Mouse (Mus musculus) G1E (cell line): ENCODE measurements at regions not wholly inside any gene's neighbourhood (a gene's known extent, or its start where the extent isn't known, plus 50 kb on each side); places are given as distances from the start of the nearest gene placed in this dataset.

ENCODE experiments used
- CTCF ChIP-seq: IDR thresholded peaks from 2 replicates; pipeline ENCODE4 v1.5.1; 2012; ENCODE audit warnings: low read depth, low read length, inconsistent platforms, mixed read lengths
- GATA1 ChIP-seq: IDR thresholded peaks from 2 replicates; pipeline ENCODE4 v1.6.1; 2012; ENCODE audit warnings: borderline replicate concordance, low read length, inconsistent platforms, mixed read lengths
- GATA2 ChIP-seq: IDR thresholded peaks from 2 replicates; pipeline ENCODE4 v1.6.1; 2012; ENCODE audit warnings: low read depth, low read length, inconsistent platforms, borderline replicate concordance
- TAL1 ChIP-seq: conservative IDR thresholded peaks from 2 replicates; pipeline ENCODE4 v1.6.1; 2012; ENCODE audit warnings: low read depth, low read length, inconsistent platforms, mixed read lengths

DNA sequence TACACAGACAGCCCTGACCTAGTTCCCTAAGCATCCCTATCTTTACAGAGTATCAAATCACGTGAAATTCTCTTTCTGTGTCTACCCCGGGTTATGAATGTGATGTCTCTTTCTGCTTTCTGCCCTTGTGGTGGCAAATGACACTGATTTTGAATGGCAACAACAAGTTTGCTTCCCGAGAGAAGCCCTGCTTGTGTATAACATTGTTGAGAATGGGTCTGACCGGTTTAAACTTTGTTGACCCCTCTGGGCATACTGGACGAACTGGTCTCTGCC is 109.1 kb upstream of the Zdhhc25 start:
- no peak for TF ChIP-seq CTCF
- TF ChIP-seq GATA1, result no peak
- TF ChIP-seq TAL1, result no peak
- no peak for TF ChIP-seq GATA2
